Mouse (Mus musculus) retina, adult 2 months (tissue): ENCODE results near the gene Sertad4.

Source experiments
- DNase-seq: peaks from one replicate; pipeline ENCODE4 v3.0.0-alpha.2; 2012; ENCODE audit warnings: low read depth, low spot score

Sertad4 gene

DNA sequence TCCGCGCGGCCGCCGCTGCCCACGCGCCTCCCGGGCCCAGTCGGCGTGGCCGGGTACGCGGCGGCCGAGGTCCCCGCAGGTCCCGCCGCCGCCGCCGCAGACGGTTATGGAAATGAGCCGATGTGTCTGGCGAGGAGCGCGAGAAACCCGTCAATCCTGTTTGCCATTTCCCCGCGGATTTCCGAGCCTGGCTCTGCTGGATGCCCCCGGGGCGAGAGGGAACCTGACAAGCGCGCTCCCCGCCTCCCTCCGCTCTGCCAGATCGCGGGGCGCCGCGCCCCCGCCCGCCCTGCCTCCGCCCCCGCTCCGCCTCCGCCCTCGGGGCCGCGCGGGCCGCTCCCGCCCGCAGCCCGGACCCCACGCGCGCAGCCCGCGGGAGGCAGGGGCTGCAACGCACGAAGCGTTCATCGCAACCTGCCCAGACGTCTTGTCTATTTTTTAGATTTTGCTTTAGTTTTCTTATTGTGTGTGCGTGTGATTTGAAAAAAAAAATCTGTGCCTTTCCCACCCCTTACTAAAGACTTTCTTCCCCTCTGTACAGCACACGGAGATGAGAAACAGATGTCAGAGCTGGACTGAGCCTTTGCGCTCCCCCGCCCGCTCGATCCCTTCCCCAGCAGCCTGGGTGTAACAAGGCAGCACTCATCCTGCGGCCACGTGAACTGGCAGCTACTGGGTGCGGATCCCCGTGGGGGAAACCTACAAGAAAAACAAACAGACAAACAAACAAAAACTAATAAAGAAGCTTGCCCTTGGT is at the start of gene Sertad4:
TSS of gene Sertad4 (minus strand) at position 283 of the 757 bp plus-strand sequence.
- no peak for DNase-seq

DNA sequence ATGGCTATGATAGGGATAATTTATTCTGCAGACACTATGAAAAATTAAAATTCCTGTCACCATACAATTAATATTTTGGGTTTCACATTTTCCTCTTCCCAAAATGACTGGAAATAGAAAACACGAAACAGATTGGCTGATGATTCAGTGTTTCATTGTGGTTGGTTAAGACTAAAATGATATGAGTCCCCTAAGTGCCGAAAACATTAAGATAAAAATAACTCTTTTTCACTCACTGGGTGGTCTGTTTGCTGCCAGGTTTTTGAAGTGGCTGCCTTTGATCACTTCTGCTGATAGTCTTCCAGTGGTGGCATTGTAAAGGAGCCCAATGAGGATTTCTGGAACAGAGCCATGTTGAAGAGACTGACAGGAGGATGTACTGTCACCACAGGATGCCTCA is 46.0 kb upstream of the Sertad4 start:
- DNase-seq, result no peak

DNA sequence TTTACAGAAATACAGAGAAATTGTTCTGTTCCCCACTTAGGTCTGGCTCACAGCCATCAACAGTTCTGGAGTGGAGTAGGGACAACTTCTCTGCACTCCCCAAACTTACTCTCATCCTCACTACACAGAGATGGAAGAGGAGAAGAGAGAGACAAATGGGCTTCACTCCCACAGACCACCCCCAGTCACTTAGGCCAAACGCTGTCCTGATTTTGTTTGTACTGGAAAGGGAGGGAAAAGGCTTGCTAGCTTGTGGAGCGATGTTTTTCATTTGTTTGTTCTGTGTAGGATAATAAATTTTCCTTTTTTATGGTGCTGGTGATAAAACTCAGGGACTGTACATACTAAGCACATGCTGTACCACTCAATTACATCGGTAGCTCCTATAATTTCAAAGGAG is 45.4 kb upstream of the Sertad4 start:
- no peak for DNase-seq

DNA sequence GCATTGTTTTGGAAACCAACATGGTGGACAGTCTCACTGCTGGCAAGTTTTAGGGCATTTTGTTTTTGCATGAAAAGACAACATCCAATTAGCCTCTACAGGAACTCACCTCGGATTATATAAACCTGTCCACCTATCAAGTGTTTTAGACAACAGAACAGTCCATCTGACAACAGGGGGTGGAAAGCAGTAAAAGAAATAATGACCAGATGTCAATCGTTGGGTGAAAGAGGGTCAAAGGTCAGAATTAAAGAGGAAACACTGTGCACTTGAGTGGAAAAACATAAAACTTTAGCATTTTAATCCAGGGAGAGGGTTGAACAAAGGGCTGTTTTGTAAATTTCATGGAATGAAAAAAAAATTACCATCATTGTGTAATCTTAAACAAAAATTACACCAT is 43.2 kb upstream of the Sertad4 start:
- no peak for DNase-seq

DNA sequence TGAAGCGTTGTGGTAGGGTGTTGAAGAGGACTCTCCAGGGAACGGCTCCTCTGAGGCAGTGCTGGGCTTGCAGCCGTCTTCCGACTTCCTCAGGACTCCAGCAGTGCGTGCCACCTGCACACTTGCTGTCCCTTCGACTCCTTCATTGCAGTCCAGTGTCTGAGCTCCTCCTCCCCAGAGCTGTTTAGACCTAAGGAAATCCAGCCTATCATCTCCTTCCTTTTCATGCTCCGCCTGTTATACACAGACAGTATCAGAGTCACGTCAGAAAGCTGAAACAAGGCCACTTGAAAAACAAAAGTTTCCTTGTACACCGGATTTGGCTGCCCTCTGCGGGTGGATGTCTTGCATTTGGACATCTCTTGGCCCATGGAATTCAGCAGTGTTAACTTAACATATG is 41.7 kb upstream of the Sertad4 start:
- no peak for DNase-seq

DNA sequence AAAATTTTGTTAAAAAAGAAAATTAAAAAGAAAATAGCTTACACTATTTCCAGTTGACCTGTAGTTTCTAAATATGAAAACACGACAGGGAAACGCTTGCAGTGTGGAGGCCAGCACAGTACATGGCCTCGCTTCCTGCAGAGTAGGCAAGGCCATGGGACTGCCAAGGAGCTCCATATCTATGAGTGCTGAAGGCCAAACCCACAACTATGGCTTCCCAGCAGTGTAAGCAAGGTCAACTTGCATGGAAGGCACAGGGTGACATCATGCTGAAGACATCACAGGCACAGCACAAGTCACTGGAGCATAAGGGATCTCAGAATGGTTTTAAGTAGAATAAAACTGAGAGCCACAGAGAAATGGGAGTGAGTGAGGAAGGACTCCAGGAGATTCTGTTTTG is 40.5 kb upstream of the Sertad4 start:
- DNase-seq, result no peak

DNA sequence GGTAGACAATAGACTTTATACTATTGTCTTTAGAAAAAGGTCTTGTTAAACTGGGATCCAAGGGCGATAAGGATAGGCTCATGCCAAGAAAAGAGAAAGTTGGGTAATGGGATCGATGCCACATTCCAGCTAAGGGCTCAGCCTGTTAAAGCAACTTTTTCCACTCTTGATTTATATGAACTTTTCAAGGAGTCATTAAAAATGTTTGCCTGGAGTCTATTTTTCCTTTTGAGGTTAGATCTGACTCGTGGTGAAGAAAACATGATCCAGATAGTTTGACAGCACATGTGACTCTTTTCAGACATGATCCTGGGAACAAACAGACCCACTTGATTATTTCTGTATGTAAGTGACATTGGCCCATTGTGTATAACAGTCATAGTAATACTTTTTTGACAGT is 35.2 kb upstream of the Sertad4 start:
- no peak for DNase-seq

DNA sequence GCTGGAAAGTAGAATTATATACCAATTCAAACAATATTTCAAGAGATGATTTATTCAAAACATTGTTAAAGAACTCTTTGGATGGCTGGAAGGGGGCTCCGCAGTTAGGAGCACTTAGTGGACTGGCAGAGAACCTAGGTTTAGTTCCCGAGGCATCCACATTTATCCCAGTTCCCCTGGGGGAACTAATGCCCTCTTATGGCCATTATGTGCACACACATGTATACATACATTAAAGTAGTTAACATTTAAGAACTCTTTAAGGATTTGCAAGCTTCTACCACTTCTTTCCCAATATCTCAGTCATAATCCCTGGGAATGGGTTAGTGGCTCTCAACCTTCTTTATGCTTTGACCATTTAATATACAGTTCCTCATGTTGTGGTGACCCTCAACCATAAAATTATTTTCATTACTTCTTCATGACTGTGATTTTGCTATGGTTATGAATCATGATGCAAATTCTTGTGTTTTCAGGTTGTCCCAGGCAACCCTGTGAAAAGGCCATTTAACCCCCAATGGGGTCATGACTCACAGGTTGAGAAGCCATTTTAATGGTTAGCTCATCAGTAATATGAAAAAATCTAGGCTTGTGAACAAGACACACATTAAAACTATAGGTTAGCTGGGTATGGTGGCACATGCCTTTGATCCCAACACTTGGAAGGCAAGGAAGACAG is 27.2 kb upstream of the Sertad4 start:
- DNase-seq, result no peak

DNA sequence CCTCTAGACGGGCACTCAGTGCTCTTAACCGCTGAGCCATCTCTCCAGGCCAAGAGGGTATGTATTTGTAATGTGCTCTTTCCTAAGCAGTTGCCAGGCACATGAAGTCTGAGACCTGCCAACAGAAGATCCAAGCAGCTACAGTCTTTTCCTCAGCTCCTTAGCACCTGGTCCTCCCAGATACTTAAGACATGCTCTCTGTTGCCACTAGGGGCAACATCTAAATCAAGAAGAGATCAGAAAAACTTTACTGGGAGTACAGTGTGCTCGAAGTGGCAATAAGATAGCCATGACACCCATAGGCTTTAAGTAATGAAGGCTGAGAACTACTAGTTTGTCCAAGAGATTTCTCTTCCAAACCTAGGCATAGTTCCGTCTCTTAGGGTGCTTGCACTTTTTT is 24.6 kb upstream of the Sertad4 start:
- no peak for DNase-seq

DNA sequence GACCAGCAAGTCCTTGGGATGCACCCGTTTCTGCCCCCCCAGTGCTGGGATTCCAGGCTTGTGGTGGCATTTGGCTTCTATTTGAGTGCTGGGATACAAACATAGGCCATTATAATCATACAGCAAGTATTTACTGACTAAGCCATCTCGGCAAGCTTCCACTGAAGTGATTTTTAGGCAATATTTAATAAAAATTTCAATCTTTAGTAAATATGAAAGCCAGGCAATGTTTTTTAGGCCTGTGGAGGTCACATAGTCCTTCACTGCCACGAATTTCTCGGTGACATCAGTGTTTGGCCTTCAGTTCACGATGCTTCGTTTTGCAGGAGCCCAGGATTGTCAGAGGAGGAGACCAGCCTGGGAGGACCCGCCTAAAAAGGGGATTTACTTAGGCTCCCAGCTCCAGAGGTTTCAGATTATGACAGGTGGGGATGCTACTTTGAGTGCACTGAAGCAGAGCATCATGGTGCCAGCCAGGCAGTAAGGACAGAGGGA is 23.6 kb upstream of the Sertad4 start:
- no peak for DNase-seq

DNA sequence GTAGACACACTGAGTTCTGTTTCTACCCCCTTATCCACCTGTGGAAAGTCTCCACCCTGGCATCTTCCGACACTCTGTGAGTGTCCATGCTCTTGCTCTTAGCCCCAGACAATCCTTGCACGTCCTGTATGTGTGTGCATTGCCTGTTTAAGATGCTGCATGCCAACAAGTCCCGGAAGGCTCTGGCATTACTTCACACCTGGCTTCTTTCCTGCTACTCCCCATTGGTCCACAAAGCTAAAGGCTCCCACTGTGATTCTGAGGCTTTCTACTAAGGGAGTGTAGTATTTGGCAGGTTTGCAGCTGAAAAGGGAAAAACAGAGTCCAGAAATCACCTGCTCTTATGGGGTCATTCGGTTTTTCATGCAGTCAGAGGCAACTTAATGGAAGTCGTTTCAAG is 17.3 kb upstream of the Sertad4 start:
- DNase-seq, result no peak

DNA sequence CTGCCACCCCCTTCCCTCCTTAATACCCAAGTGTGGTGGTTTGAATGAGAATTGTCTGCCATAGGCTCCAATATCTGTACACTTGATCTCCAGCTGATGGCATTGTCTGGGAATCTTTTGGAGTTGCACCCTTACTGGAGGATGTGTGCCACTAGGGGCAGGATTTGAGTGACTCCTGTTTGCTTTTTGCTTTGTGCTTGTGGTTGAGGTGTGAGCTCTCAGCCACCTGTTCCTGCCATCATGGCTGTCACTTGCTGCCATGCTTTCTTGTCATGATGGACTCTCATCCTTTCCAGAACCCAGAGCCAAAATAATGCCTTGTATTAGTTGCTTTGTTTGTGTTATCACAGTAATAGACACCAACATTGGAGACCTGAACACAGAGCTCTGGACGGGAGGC is 14.2 kb upstream of the Sertad4 start:
- DNase-seq, result no peak

DNA sequence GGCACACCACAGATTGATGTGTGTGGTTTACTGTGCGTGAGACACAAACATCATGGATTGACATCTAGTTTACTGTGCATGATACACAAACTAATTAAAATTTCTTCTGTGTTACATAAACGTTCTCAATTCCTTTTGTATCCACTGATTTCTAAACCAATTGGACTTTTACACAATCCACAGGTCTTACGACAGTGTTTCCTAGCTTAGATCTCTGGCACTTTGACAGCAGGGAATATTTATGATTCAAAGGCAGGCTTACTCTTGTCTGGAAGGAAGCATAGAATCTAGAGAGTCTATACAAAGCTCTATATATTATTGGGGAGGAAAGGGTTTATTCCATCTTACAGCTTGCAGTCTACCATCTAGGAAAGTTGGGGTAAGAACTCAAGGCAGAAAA is 8.9 kb upstream of the Sertad4 start:
- no peak for DNase-seq

DNA sequence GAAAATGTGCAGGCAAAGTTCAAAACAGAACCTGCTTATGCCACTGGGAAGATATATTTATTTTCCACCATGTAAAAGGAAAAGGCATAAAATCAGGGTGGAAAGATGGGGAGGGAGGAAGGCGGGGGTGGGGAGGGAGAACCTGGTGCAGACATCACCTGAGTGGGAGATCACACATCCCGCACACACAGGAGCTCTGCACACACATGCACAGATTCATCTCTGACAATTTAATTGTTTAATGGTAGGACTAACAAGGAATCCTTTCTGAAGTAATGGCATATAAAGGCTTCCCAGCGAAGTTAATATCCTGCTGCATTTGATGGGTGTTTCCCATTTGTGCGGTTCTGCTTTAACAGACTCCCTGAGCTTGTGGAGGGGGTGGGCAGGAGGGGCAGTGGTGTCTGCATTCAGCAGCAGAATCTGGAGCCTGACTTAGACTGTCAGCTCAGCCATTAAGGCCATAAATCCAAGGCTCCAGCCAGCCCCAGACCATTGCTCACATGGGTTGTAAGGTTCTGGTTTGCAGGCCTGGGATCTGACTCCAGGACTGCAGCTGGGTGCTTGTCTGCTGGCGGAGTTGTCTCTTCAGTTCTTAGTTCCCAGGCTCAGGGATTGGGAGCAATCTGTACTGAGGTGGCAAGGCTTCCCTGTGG is 5.9 kb upstream of the Sertad4 start:
- no peak for DNase-seq

DNA sequence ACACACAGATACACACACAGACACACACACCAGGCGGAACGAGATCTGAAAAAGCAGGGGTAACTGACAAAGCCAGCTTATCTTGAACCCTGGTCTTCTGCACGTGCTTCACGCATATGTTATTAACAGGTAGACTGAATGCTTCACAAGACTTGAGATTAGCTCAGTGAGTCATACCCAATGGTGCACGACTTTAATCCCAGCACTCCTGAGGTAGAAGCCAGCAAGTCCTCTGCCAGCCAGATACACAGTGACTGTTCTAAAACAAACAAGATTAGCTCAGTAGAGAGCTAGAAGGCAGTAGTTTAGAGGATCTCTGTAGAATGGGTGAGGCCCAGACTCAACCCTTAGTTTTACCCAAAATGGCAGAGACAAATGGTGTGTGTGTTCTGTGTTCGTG is 4.7 kb upstream of the Sertad4 start:
- DNase-seq, result no peak

DNA sequence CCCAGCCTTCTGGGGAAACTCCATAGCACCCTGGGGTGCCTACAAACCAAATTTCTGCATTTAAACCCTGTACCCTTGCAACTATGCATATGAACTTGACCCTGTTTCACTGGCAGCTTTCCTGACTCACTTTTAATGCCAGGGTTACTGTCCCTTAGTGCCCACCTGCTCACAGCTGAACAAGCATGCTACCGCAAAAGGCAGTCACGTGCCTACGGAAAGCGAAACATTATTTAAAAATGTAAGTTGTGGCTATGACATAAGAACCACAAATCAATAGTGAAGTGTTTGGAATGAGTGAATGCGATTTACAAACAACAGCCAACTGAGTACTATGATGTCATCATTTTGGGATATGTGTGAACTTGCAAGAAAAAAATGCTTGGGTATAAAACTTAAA is 2.0 kb upstream of the Sertad4 start:
- DNase-seq, result no peak

DNA sequence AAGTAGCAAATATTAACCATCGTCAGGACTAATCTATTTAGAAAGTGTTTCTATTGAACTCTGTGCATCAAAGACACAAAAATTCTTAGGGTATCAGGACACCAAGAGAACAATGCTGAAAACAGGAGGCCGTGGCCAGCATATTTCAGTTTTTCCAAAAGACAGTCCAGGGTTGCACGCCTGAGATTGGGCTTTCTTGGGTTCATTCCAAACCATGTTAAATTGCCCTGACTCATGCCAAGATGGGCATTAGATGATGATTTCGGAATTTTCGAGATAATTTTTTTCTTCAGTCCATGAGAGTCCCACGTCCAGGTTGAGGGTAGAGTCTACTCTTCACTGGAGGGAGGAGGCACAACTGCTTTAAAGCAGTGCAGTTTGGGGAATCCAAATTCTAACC is 1.4 kb upstream of the Sertad4 start:
- DNase-seq, result no peak

DNA sequence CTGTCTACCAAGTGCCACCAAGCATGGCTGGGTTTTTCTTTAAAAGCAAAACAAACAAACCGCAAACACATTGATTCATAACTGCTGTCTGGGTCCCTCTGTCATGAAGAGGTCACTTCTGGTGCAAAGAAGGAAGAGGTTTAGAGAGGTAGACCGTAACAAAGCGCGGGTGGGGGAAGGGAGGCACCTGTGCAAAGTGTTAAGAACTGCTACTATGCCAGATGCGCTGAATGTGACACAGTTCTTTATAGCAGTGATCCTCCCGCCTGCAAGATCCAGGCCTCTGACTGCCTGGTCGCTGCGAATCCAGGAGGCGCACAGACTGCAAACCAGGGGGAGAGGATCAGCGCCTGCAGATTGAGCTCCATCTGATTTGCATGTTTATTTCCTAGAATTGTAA is 855 bp upstream of the Sertad4 start:
- DNase-seq, result no peak

DNA sequence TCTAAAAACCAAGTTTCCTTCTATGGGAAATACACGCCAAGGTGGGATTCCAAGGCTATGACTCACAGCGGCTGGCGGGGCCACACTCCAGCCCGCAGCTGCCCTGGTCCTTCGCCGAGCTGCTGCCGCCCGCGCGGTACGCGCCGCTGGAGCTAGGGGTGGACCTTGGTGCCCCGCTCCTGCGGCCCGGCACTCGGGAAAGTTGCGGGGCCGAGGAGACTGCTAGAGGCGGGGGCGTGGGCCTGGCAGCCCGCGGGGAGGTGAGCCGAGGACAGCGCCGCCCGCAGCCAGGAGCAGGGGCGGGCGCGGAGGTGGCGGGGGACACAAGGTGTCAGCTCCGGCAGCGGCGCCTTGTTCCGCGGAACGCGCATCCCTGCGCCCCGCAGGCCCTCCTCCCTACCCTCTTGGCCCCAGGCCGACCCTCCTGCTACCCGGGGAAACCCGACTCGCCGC is 711 bp downstream of the Sertad4 start:
- no peak for DNase-seq

DNA sequence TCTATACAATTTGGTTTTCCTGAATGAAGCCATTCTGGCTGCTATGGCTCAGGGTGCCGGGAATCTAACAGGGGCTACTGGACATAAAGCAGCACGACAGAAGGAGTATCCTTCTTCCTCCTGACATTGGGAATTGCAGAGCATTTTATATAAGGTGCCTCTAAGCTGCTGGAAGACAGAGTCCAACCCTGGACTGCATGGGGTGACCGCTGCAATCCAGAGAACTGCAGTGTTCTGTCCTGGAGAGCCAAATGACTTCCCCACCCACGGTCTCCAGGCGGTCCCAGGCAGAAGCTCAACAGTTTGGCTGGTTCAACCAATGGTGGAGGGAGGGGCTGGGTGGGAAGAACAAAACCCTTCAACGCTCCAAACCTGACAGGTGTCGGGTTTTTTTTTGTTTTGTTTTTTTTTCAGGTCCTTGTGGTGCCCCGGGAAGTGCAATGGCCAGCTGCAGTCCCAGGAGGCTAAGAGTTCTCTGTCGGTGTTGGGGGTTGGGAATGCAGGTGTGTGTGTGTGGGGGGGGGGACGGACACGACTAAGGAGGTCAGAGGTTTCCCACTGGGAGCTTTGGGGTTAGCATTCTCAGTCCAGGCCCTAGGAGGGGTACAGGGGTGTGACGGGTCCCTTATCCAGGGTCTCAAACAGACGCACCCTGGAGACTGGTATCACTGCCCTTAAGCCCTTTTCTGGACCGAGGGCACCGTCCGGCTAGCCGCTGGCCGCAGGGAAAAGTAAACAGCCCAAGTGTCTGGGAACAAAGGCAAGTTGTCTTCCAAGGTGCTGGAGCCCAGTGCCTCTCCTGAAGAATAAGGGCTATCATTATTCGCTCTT is 1.4 kb downstream of the Sertad4 start:
- no peak for DNase-seq

DNA sequence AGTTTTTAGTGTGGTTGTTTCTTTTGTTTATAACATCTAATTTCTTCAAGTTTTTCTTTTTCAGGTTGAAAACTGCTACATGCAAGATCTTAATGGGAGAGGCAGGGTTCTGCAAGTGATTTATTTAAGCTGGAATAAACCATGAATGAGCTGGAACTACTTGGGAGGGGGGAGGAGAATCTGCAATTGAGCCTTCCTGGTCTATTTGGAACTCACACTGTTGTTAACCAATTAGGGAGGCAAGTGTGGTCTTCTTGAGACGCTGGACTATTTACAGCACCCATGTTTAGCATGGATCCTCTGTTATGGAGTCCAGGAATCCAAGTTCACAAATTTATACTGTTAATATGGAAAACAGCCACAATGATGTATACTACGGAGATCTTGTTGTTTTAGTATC is 2.1 kb downstream of the Sertad4 start:
- DNase-seq, result no peak

DNA sequence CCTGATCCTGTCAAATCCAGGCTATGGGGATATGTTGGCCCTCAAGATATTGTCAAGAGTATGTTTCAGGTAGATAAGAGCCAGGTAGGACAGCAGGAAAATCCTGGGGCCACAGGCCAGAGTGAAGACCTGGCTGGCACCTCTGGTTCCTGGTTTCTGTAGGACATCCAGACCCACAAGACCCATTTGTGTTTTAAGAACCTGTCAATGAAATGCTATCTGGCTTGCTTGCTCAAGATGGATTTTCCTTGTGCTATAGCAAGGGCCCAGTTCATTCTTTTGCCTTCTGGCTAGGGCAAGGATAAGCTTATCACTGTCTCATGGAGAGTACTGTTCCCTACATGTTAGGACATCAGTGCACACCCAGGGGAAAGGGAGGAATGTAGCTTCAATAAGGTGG is 3.5 kb downstream of the Sertad4 start:
- no peak for DNase-seq
